Mouse (Mus musculus) cerebellum, adult (tissue): ENCODE data around the gene Ap1b1.
"Not testable (repeated sequence)": the region's sequence is repeated elsewhere in the genome, so short reads cannot be mapped to it uniquely, and the experiment has no call there.

Source experiments
- ATAC-seq: cut with Nextera tagmentation; 2 replicates; pipeline ENCODE4 v1.9.2; 2017; ENCODE audit warnings: mild to moderate bottlenecking, moderate library complexity, mixed read lengths; ENCODE audit not compliant: insufficient number of reproducible peaks, low FRiP score, low TSS enrichment

The Ap1b1 gene

DNA sequence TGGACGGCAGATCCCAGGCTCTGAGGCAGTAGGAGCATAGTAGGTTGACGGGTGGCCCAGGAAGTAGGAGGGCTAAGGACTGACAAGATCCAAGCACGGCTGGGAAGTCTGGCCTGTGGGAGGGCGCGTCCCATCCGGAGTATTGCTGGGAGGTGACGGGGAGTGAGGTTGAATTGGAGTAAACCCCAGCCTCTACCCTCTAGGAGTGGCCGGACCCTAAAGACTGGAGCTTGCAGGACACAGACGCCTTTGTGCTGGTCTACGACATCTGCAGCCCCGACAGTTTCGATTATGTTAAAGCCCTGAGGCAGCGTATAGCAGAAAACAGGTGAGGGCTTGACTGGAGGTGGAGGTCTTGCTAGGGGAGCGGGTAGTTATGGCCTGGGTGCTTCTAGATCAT is 72.6 kb downstream of the Ap1b1 start:
- ATAC-seq: no peak

DNA sequence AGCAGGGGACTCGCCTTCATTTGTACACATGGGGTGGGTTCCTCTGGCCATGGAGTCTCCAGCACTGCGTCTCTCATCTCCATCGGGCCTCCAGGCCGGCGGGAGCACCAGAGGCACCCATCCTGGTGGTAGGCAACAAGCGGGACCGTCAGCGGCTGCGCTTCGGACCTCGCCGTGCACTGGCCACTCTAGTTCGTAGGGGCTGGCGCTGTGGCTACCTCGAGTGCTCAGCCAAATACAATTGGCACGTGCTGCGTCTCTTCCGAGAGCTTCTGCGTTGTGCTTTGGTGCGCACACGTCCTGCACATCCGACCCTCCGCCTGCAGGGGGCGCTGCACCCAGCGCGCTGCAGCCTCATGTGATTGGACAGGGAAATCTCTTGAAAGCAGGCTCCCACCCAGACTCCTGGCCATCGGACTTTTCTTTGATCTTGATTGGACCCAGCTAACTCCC is 73.1 kb downstream of the Ap1b1 start:
- ATAC-seq: no peak

DNA sequence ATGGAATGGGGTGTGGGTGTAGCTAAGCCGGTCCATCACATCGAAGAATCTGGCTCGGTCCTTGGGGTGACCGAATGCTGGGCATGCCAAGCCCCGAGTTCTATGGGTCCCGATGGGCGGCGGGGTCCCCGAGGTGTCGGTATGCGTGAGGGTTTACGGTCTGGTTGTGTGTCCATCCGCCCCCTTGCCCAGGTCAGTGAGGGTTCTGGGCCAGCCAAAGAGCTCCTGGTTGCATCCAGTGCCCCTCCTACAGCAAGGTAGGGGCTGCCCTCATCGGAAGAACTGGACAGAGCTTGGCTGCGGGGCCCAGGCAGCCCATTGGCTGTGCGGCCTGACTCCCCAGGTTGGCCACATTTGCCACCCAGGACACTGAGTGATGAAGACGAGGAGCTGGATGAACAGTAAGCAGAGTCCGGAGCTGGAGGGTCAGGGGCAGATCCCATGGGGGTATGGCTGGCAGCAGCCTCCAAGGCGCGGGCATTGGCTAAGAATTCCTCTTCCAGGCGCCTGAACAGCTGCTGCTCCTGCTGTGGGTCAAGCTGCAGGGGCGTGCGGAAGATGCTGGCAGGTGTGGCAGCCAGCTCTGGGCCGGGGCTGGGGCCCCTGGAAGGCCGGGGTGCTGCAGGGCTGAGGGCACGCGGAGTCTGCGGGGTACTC is 74.3 kb downstream of the Ap1b1 start:
- no peak for ATAC-seq

DNA sequence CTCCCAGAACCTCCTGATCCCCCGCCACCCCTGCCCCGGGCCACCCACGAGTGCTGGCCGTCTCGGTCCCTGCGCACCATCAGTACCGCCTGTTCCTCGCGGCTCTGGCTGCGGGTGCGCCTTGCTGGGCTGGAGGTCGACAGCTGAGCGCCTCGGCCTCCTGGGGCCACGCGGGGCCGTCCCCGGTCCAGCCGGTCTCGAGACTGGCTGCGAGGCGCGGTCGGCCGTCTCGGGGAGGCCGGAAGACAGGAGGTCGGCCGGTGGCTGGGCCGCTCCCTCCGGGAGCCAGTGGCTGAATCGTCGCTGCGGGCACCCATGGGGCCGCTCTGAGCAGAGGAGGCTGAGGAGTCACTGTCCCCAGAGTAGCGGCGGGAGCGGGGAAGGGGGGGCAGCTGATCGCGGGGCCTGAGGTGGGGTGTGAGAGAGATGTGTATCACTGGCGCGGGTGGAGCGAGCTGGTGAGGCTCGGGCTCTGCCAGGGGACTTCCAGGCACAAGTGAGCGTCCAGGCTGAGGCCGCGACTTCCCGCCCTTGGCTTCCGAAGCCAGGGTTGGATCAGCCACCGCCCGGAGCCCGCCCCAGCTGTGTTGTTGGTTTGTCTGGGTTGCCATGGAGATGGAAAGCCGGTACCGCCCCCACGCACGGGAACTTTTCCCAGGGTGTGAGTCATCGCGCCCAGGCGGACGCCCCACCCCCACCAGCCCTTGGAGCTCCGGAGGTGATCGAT is 75.0 kb downstream of the Ap1b1 start:
- no peak for ATAC-seq

DNA sequence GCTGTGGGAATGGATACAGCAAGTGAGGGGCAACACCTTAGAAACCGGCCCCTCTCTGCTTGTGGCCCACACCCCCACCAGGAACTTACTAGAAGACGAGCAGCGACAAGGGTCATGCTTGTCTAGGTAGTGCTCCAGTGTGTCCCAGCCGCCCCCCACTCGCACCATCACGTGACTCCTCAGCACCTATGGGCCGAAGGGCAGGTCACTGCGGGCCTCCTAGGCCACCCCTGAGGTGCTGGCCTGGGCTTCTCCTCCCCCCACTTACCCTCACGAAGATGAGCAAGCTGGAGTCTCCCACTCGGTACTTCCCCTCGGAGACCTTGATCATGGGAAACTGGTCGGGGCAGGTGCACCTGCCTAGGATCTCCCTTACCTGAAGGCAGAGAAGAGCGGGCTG is 75.7 kb downstream of the Ap1b1 start:
- ATAC-seq: no peak

DNA sequence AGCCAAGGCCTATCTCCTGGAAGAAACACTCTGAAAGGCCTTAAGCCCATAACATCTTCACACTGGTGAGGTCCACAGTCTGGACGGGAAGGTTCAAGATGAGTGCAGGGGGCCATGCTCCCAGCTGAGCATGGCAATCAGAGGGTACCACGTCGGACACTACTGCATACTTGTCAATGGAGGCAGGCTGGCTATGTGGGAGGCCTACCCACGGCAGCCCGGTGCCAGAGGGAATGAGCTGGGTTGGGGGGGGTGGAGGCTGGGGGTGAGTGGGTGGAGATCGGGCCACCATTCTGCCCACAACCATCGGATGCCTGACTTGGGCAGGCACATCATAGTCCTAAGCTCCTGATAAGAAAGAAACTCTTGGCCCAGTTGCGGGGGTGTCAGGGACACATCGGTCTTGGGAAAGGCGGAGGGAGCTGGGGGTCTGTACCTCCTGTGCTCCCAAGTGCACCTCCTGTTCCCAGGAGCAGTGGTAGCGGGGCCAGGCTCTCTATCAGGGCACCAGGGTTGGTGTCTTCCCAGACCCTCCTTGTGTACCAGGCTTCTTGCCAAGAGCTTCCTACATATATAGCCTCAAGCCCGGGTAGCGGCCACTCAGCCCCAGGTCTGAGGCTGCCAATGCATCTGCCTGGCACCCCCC is 76.4 kb downstream of the Ap1b1 start:
- ATAC-seq: no peak

DNA sequence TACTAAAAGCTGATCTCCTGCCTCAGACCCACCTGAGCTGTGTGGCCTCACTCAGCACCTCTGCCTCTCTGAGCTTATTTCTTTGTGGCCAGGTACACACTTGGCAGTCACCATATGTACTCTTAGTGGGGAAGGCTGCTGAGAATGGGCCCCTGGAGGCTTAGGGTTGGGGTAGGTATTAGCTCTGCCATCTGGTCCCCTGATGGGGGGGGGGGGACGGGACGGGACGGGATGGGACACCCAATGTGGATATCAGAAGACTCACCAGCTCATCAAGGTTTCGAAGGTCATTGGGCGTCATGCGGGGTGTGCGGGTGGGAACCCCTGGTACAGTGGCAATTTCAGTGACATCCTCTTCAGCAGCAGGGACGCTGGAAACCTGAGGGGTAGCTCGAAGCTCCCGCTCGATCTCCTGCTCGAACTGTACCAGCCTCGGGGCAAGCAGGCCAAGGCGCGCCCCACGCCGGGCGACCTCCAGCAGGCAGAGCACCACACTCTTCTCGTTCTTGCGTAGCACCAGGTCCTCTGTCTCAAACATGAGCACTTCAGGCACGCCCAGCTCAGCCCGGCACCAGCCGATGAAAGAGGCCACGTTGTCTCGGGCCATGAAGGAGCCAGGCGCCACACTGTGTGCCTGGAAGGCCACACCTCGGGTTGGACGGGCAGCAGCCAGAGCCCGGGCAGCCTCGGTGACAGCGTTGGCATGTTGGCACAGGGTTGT is 77.1 kb downstream of the Ap1b1 start:
- ATAC-seq: no peak

DNA sequence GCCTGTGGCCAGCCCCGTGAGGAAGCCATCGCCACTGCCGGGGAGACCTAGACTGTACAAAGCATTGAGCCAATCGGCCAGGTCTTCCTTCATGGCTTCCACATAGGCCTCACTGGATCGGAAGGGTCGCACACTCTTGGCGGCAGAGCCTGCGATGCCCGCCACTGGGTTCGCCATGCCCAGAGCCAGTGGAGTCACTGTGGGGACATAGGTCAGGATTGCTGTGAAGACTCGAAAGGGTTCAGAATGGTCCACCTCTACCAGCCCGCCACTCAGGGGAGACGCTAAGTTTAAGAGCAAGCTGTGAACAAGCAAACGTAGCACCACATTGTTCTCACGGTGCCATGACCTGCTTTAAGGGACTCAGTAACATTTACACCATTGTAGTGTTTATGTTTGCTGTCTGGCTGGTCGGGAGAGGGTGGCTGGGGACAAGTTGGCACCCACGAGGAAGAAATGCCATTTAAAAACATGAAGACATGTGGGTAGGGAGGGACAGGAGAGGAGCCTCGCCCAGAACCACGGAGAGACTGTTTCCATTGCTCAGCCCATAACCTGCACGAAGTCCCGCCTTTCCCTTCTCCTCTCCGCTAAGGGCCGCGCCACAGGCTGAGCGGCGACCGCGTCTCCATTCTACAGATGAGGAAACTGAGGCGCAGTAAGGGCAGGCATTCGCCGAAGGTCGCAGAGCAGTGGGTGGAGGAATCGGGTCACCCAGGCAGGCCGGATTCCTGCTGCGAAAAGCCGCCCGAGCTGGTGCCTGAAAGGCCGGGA is 77.8 kb downstream of the Ap1b1 start:
- ATAC-seq: peak; percentile 7; the same call in 1 of the 2 replicates

DNA sequence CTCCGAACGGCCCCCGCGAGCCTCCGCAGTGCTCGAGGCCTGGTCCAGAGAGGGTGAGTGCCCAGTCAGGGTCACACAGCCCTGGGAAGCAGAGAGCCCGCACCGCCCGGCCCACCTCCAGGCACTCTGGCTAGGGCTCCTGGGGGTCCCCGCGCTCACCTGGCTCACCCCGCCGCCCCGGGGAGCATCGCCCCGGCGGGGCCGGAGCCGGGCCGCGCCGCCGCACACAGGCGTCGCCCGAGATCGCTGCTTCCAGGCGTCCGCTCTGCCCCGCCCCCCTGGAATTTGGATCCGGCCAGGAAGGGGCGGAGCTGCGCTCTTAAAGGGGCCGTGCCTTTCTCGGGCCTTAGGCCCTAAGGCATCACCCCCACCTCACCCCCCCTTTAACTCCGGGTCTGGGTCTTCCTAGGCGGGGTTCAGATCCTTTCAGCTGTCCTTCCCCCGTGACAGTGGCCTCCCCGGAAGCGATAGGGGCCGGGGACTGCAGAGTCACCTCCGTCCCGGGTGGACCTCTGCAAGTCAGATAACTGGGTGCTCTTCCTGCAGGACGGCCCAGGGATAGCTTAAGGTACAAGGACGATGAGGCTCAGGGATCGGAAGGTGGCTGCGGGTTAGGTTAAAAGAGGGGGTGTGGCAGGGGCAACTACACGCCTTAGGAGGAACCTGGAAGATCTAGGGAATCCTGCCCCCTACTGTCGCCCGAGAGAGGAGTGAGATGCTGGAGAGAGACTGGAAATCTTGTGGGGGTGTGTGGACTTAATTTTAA is 78.6 kb downstream of the Ap1b1 start, which contains the start of gene Gas2l1:
Gene Gas2l1, minus strand, starts transcription at position 272 of the 766 bp plus-strand sequence.
- ATAC-seq: peak; percentile 51

DNA sequence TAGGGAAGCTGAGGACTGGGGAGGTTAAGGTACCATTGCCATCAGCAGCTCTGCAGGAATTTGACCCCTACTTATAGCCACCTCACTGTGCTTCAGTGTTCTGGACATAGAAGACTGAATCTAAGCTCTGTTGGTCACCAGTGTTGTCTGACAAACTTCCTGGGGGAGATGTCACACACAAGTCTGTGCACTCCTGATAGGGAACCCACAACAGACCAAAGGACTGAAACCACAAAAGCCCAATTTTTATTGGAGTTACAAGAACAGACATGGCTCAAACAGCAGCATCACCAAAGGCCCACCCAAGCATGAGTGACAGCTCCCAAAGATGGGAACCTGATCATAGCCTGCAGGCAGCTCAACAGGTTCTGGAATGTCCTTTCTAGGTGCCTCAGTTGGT is 80.4 kb downstream of the Ap1b1 start:
- ATAC-seq: no peak

DNA sequence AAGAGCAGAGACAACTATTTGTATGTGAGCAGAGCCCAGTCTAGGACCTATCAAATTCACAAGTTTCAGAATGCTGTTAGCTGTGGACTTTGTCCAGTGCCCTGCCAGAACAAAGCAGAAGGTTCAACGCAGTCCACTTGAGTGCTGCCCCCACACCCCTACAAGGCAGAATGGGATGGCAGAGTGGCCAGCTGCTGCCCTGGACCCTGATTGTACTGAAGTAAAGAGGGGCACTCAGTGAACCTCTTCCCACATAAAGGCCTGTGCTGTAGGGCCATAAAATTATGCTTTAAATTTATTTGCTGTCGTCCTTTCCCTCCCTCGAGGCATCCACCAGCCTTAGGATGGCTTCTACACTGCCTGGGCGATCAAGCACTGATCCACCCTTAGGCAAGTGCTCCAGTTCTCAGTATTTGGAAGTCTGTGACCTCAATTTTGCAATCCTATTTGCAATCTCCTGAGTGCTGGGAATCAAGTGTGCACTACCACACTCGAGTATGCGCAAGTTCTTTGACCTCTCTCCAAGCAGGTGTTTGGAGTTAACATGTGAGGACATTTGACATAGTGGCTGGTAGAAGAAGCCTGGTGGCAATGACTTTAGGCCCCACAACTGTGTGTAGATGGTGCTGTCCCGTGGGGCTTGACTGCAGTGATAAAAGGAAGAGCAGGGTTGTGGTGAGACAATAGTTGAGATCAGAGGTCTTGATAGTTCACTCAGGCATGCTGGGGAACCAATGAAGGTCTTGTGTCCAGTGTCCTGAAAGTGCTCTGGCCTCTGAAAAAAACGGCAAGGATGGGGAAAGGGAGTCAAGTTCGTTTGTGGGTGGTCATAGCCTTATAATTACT is 81.7 kb downstream of the Ap1b1 start:
- no peak for ATAC-seq

DNA sequence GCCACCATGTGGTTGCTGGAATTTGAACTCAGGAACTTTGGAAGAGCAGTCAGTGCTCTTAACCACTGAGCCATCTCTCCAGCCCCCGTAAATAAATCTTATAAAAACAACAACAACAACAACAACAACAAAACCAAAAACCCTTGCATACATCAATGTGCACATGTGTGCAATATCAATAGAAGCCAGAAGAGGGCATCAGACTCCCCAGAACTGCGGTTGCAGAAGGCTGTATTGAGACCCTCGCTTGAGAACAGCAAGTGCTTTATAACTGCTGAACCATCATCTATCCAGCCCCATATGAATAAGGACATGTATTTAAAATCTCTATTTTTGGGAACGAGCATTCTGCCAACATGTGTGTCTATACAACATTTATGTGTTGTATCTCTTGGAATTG is 88.3 kb downstream of the Ap1b1 start:
- ATAC-seq: no peak

DNA sequence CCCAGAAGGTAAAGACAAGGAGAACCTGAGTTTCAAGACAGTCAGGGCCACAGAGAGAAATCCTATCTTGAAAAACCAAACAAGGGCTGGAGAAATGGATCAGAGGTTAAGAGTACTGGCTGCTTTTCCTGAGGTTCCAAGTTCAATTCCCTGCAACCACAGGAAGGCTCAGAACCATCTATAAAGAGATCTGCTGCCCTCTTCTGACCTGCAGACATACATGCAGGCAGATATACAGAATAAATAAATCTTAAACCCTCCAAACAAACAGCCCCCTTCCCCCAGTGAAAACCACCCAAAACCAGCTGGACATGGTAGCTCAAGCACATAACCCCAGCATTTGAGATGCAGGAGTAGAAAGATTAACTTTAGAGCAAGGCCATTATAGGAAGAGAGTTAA is 89.1 kb downstream of the Ap1b1 start:
- no peak for ATAC-seq

DNA sequence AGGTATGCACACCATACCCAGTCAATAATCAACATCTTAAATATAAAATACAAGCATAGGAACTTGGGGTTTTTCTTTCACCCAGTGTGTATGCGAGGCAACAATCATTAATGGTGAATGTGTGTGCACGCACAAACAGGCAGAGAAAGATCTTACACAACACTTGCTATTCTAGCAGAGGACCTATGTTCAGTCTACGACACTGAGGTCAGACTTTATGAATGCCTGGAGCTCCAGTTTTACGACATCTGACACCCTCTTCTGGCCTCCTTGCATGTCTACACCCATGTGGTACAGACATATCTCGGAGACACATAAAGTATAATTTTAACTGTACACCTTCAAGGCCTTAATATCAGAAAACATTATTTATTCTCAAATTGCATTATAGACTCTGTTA is 90.2 kb downstream of the Ap1b1 start:
- ATAC-seq: not testable (repeated sequence)

DNA sequence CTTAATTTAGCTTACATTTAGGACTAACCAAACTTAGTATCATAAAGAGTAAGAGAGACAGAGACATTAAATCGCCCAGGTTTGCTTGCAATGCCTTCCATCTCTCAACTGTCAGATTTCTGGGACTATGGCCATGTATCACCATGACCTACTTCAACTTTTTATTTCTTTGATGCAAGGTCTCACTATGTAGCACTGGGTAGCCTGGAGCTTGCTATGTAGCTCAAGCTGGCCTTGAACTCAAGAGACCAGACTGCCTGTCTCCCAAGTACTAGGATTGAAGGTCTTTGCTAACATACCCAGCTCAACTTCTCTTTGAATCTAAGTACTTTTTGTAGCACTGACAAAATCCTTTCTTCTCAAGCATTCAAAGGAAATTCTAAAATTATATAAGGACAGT is 102.5 kb downstream of the Ap1b1 start:
- no peak for ATAC-seq

DNA sequence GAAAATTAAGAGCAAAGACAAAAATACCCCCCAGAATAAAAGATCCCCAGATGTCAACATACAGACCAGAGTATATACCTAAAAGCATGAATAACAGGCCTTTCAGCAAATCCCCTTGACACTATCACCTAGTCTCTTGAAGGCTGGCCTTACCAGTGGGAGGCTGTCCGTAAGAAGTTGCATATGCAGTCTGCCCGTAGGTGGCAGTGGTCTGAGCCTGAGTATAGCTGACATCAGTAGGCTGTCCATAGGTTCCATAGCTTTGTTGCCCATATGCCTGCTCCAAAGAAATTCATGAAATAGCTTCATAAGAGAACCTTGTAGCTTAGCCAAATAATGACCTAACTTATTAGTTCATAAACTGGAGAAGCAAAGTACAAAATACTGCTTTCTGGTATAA is 105.1 kb downstream of the Ap1b1 start:
- ATAC-seq: no peak
